Mouse (Mus musculus) small intestine, adult 2 months (tissue): ENCODE measurements at regions not wholly inside any gene's neighbourhood (a gene's known extent, or its start where the extent isn't known, plus 50 kb on each side); places are given as distances from the start of the nearest gene placed in this dataset.

Experiments
- CTCF ChIP-seq: fragments of 200-500 bp; IDR thresholded peaks from 2 replicates; pipeline ENCODE4 v1.5.1; 2012; ENCODE audit warnings: low read depth, mild to moderate bottlenecking, control low read depth, inconsistent platforms, low read length, moderate library complexity, mixed read lengths; ENCODE audit not compliant: insufficient replicate concordance, insufficient read length; ENCODE audit errors: extremely low read depth
- POLR2A ChIP-seq: fragments of 200-500 bp; IDR thresholded peaks from 2 replicates; pipeline ENCODE4 v1.6.1; 2012; ENCODE audit warnings: low read depth, mild to moderate bottlenecking, control low read depth, inconsistent platforms, low read length, moderate library complexity

GRCm38 (mm10) chr12:106174070-106174980 lies 164.3 kb downstream of the Vrk1 start:
- TF ChIP-seq CTCF = no peak
- TF ChIP-seq POLR2A = no peak
